Mouse (Mus musculus) cerebellum, postnatal 36 days (tissue): ENCODE results near the gene Cisd1.

ENCODE experiments used
- DNase-seq, 2 experiments: peaks; one replicate each; pipeline ENCODE4 v3.0.0; 2021 to 2022; ENCODE audit warnings: mixed read lengths in 2 of 2

Gene Cisd1

GRCm38 (mm10) chr10:71348637-71349280 is 4.0 kb upstream of the Cisd1 start:
- no peak for DNase-seq

GRCm38 (mm10) chr10:71347964-71348636 is 3.3 kb upstream of the Cisd1 start:
- DNase-seq: peak in 1 of 2 experiments; percentile 39

GRCm38 (mm10) chr10:71347509-71347949 is 2.8 kb upstream of the Cisd1 start, which contains the start of gene Ipmk:
Gene Ipmk (plus strand): TSS chr10:71347763.
- DNase-seq: peak; percentile 100

GRCm38 (mm10) chr10:71346722-71347508 is 2.2 kb upstream of the Cisd1 start:
- DNase-seq: no peak

GRCm38 (mm10) chr10:71346106-71346505 is 1.4 kb upstream of the Cisd1 start:
- no peak for DNase-seq

- DNase-seq: no peak
Observed at GRCm38 (mm10) chr10:71343567-71344265, 1.0 kb downstream of the Cisd1 start.

GRCm38 (mm10) chr10:71343130-71343529 is 1.6 kb downstream of the Cisd1 start:
- no peak for DNase-seq

GRCm38 (mm10) chr10:71342030-71342805 is 2.5 kb downstream of the Cisd1 start:
- no peak for DNase-seq

- no peak for DNase-seq
Observed at GRCm38 (mm10) chr10:71341290-71341689, 3.5 kb downstream of the Cisd1 start.

- DNase-seq: no peak
Observed at GRCm38 (mm10) chr10:71340195-71340594, 4.6 kb downstream of the Cisd1 start.

GRCm38 (mm10) chr10:71339463-71339862 is 5.3 kb downstream of the Cisd1 start:
- DNase-seq: no peak

GRCm38 (mm10) chr10:71338156-71338905 is 6.4 kb downstream of the Cisd1 start:
- DNase-seq: no peak

- DNase-seq: no peak
Observed at GRCm38 (mm10) chr10:71337733-71338132, 7.0 kb downstream of the Cisd1 start.

- DNase-seq: no peak
Observed at GRCm38 (mm10) chr10:71332859-71333258, 11.9 kb downstream of the Cisd1 start.

- no peak for DNase-seq
Observed at GRCm38 (mm10) chr10:71332376-71332775, 12.4 kb downstream of the Cisd1 start.

- DNase-seq: no peak
Observed at GRCm38 (mm10) chr10:71331908-71332307, 12.8 kb downstream of the Cisd1 start.

GRCm38 (mm10) chr10:71330070-71330469 is 14.7 kb downstream of the Cisd1 start:
- DNase-seq: no peak

- DNase-seq: no peak
Observed at GRCm38 (mm10) chr10:71329295-71329694, 15.5 kb downstream of the Cisd1 start.

- DNase-seq: no peak
Observed at GRCm38 (mm10) chr10:71328870-71329269, 15.9 kb downstream of the Cisd1 start.

- DNase-seq: no peak
Observed at GRCm38 (mm10) chr10:71328382-71328781, 16.4 kb downstream of the Cisd1 start.

- no peak for DNase-seq
Observed at GRCm38 (mm10) chr10:71327386-71327785, 17.4 kb downstream of the Cisd1 start.
